Mouse (Mus musculus) C3H10T1/2 (cell line): Measurements from ENCODE around the gene Hfe2. TPM values are rescaled to one million over a fixed set of nuclear protein-coding genes. Genes with fewer than 3 reads are reported as not detected.

Experiments
- polyA plus RNA-seq, 2 experiments: library from polyadenylated mRNA; unstranded; fragments of >200 nt; fragmentation: generic; extraction: Trizol; gene quantifications; one replicate each; pipeline ENCODE4 v1.2.1; 2012; ENCODE audit warnings: missing spikeins in 2 of 2

The Hfe2 gene
- not detected for polyA plus RNA-seq

DNA sequence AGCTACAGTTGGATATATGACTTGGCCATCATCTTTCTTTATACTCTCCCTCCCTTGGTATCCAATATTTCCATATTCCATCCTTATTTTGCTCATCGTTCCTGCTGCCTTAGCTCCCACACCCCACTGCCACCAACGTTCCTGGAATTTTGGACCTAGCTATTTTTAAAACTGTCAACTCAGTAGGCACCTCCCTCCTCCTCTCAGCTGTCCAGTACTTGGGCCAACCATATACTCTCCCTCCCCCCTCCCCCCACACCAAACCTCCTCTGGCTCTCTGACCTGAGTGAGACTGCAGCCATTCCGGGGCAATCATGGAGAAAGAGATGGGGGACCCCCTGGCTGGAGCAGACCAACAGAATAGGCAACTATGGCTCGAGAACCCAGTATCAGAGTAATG lies at the start of gene Hfe2:
Gene Hfe2 (plus strand): TSS at position 259 of the 400 bp plus-strand sequence.

GRCm38 (mm10) chr3:96557694-96558093 lies 32.7 kb downstream of the Hfe2 start, which contains the start of gene Txnip:
Gene Txnip (plus strand): TSS chr3:96557957.

DNA sequence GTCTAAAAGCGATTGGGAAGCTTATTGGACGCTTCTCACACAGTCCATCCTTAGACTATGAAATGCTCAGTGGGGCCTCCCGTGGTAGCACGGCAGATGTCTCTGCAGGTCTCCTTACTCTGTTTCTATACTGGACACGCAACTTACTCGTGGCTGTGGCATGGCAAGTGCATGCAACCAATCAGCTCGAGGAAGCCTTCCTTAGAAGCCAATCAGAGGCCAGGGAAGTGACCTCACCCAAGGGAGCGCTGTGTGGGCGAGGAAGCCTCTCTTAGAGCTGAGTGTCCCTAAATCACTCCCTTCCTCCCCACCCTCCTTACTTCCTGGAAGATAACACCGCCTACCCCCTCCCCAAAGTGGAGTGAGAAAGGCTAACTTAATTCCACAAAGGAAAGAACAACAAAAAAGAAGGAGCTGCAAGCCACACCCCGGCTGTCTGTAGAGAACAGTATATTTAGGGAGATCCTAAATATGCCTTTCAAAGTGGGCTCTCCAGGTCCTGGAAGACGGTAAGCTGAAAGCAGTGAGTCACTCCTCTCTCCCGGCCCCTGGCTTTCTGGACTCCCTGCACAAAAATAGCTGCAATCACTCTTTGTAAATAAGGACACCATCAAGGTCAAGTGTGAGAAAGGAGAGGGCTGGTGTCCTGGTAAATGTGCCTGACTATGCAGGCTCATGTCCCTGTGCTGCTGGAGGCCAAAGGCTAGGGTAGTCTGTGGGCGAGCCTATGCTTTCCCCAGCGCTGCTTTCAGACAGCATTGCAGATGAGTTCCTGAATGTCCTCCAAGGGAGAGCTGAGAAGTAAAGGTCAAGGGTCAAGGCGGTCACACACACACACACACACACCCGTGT lies 51.9 kb downstream of the Hfe2 start, which contains the start of gene Gm16253:
Gene Gm16253 (plus strand): TSS at position 295 of the 852 bp plus-strand sequence.

Other genes starting within 250 kb of the Hfe2 start
- gene Fcgr1, start 231.2 kb upstream of the Hfe2 start, polyA plus RNA-seq: under 1 TPM in 1 of 2 experiments, not detected in 1; 0.34 TPM
- not detected for gene BC107364, start 72.9 kb upstream of the Hfe2 start, polyA plus RNA-seq
- 100 to 1,000 TPM in 1 of 2 experiments, 1 to 10 TPM in 1; 4.2 to 111 TPM for gene Txnip, start 32.8 kb downstream of the Hfe2 start, polyA plus RNA-seq
- under 1 TPM; 0.23 to 0.51 TPM for gene Gm16253, start 51.8 kb downstream of the Hfe2 start, polyA plus RNA-seq
- 10 to 100 TPM in 1 of 2 experiments, 1 to 10 TPM in 1; 3.2 to 21.0 TPM for gene Polr3gl, start 69.0 kb downstream of the Hfe2 start, polyA plus RNA-seq
- 1 to 10 TPM in 1 of 2 experiments, under 1 TPM in 1; 0.67 to 1.1 TPM for gene Ankrd34a, start 71.5 kb downstream of the Hfe2 start, polyA plus RNA-seq
- 10 to 100 TPM; 16.3 to 85.1 TPM for gene Lix1l, start 76.0 kb downstream of the Hfe2 start, polyA plus RNA-seq
- gene Rbm8a, start 104.8 kb downstream of the Hfe2 start, polyA plus RNA-seq: 10 to 100 TPM; 55.8 to 66.9 TPM
- gene Pex11b, start 110.2 kb downstream of the Hfe2 start, polyA plus RNA-seq: 10 to 100 TPM; 12.0 to 28.6 TPM
- gene Gm42957, start 110.3 kb downstream of the Hfe2 start, polyA plus RNA-seq: under 1 TPM; 0.01 to 0.02 TPM
- under 1 TPM; 0.06 to 0.67 TPM for gene Itga10, start 120.4 kb downstream of the Hfe2 start, polyA plus RNA-seq
- under 1 TPM; 0.02 to 0.08 TPM for gene Ankrd35, start 145.0 kb downstream of the Hfe2 start, polyA plus RNA-seq
- gene Pias3, start 171.2 kb downstream of the Hfe2 start, polyA plus RNA-seq: 10 to 100 TPM; 13.6 to 29.1 TPM
- gene Nudt17, start 183.4 kb downstream of the Hfe2 start, polyA plus RNA-seq: 1 to 10 TPM; 2.5 to 3.8 TPM
- gene Polr3c, start 202.5 kb downstream of the Hfe2 start, polyA plus RNA-seq: 10 to 100 TPM; 22.2 to 31.1 TPM
- gene Rnf115, start 202.5 kb downstream of the Hfe2 start, polyA plus RNA-seq: 1 to 10 TPM; 1.4 to 8.0 TPM